Mouse (Mus musculus): ENCODE measurements around the gene Kbtbd3. TPM values are rescaled to one million over a fixed set of nuclear protein-coding genes. Genes with fewer than 3 reads are reported as not detected.

Gene Kbtbd3
- 4.7 TPM for polyA plus RNA-seq (2017; shearing (Covaris generic))

DNA sequence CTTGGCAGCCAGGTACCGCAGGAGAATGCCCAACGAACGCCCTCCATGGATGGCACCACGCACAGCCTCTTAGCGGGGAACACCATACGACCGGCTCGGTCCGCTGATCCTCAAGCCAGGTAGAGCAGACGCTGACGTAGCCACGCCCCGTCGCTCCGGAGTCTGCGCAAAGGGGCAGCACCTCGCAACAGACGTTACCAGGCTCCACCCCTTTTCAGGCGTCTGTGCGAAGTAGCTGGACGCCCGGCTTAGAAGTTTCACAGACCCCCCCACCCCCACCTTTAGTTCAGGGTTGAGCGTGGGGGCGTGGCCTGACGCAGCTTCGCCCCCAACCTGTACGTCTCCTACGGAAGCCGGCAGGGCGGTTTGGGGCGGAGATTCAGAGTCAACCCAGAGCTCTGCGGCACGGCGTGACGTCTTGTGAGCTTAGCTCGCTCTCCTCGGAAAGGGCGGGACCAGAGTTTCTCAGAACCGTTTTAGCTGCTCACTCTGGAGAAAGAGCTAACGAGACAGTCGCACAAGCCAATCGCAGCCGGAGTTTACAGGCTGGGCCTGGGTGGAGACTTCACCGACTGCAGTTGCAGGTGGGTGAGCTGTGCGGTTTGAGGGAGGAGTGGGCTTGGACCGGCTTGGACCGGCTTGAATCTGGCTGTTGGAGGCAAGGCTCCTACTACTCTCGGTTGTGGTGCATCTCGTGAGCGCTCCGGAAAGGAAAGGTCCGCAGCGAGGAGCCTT, at the start of gene Kbtbd3, which contains the start of gene Aasdhppt:
TSS of gene Kbtbd3 (plus strand) at position 483 of the 735 bp plus-strand sequence.
TSS of gene Aasdhppt (minus strand) at position 121 of the 735 bp plus-strand sequence.

DNA sequence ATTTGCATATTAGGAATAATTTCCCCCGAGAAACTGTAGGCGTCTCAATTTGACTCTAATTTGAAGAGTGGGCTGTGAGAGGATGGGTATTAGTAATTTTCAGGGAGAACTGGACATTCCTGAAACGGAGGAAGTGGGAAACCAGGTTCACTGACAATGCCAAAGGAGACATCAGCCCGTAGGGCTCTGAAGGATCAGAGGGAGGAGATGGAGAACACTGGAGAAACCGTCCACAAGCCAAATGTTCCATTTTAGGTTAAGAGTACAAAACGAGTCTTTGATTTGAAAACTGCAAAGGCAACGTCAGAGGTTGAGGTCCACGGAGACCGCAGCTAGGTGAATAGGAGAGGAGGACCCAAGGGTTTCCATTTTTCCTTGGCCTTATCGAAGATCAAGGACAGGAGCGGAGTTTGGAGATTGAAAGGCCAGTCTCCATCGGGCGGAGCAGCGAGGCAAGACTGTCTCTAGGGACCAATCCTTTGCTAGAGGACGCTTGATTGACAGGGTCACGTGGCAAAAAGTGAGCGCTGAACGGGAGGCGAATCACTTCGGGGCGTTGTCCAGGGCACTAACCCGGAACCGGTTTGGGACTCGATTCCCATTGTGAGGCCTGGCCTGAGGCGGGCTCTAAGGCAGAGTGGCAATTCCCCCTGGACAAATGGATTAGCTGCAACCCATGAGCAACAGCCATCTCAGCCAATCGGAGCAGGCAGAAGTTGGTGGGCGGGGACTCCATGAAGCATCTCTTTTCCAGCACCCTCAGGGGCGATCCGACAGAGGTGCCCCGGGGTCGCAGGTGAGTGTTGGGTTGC, 66.4 kb downstream of the Kbtbd3 start, which contains the start of gene Msantd4:
TSS of gene Msantd4 (plus strand) at position 735 of the 812 bp plus-strand sequence.

Other genes with a start within 250 kb of the Kbtbd3 start
- 18.8 TPM for gene Aasdhppt, start 362 bp upstream of the Kbtbd3 start, polyA plus RNA-seq (2017; shearing (Covaris generic))
- gene Msantd4, start 66.7 kb downstream of the Kbtbd3 start, polyA plus RNA-seq (2017; shearing (Covaris generic)), result 6.3 TPM

Measured in effector memory CD4-positive, alpha-beta T cell, adult 7 months (primary cell).